Mouse (Mus musculus) embryonic facial prominence, embryonic 12.5 days (tissue): Measurements from ENCODE around the gene Msi1. TPM values are rescaled to one million over a fixed set of nuclear protein-coding genes. Genes with fewer than 3 reads are reported as not detected.

Experiments used
- ATAC-seq: fragments of 200-750 bp; cut with Nextera tagmentation; 2 replicates; pipeline ENCODE4 v1.8.0; 2017; ENCODE audit not compliant: insufficient number of reproducible peaks, insufficient read depth, low FRiP score, low TSS enrichment
- H3K27ac ChIP-seq: fragments of 300-500 bp; sonication (generic); 2 replicates; pipeline ENCODE4 v1.5.1; 2016; ENCODE audit warnings: mild to moderate bottlenecking
- H3K27me3 ChIP-seq: fragments of 300-500 bp; sonication (generic); 2 replicates; pipeline ENCODE4 v1.6.1; 2016; ENCODE audit warnings: mild to moderate bottlenecking, moderate library complexity
- H3K36me3 ChIP-seq: fragments of 300-500 bp; sonication (generic); 2 replicates; pipeline ENCODE4 v1.6.1; 2016; ENCODE audit warnings: mild to moderate bottlenecking
- H3K4me1 ChIP-seq: fragments of 300-500 bp; sonication (generic); 2 replicates; pipeline ENCODE4 v1.6.1; 2016
- H3K4me2 ChIP-seq: fragments of 300-500 bp; sonication (generic); replicated peaks from 2 replicates; pipeline ENCODE4 v1.6.1; 2016; ENCODE audit warnings: mild to moderate bottlenecking, moderate library complexity
- H3K4me3 ChIP-seq: fragments of 300-500 bp; sonication (generic); 2 replicates; pipeline ENCODE4 v1.5.1; 2016; ENCODE audit warnings: mild to moderate bottlenecking
- H3K9ac ChIP-seq: fragments of 300-500 bp; sonication (generic); 2 replicates; pipeline ENCODE4 v1.6.1; 2016; ENCODE audit warnings: mild to moderate bottlenecking, moderate library complexity
- H3K9me3 ChIP-seq: fragments of 300-500 bp; sonication (generic); 2 replicates; pipeline ENCODE4 v1.6.1; 2016; ENCODE audit warnings: mild to moderate bottlenecking, moderate library complexity
- WGBS: fragments of 180-500 bp; shearing (Covaris S2); methylation state at CpG from one replicate; pipeline ENCODE4 v1.1.7; 2016; 5-methylcytosine and 5-hydroxymethylcytosine counted together
- polyA plus RNA-seq: library from polyadenylated mRNA; unstranded; fragments of >200 nt; fragmentation: Nextera tagmentation; extraction: Ambion mirVana; gene quantifications from 2 replicates; pipeline ENCODE4 v1.2.1, GENCODE M21; 2016

Gene Msi1
- polyA plus RNA-seq, 1 experiment from 2014 or later, result 40.2 TPM

DNA sequence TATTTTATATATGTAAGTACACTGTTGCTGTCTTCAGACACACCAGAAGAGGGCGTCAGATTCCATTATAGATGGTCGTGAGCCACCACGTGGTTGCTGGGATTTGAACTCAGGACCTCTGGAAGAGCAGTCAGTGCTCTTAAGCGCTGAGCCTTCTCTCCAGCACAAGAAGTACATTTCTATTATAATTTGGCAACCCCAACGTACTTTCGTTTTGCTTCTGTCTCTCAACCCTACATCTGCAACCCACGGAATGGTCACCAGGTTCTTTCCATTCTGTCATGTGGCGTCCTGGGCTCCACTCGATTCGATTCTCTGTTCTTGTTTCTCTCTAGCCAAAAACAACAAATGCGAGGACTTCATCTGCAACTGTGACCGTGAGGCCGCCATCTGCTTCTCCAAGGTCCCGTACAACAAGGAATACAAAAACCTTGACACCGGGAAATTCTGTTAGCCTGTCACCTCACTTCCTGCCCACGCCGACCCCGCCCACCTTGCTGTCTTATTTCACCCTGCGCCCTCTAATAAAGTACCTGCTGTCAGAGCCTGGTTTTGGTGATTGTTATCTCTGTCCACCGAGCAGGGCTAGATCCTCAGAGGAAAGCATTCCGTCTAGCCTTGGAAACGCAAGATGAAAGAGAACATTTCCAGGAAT lies 44.9 kb downstream of the Msi1 start:
- no peak overlapping the region for H3K27ac ChIP-seq
- no peak for ATAC-seq
- H3K4me3 ChIP-seq, result no peak overlapping the region
- 71% methylated on average over 22 of the region's 22 CpGs for WGBS
- no peaks in the 10 kb centered on the region for H3K36me3 ChIP-seq
- H3K9me3 ChIP-seq, result no peaks in the 10 kb centered on the region
- H3K27me3 ChIP-seq, result no peaks in the 10 kb centered on the region
- no peak overlapping the region for H3K9ac ChIP-seq
- 0 out of 2 replicates have a peak, but pooled peaks cover 4% of the 10 kb centered on the region for H3K4me1 ChIP-seq
- no peak overlapping the region for H3K4me2 ChIP-seq

DNA sequence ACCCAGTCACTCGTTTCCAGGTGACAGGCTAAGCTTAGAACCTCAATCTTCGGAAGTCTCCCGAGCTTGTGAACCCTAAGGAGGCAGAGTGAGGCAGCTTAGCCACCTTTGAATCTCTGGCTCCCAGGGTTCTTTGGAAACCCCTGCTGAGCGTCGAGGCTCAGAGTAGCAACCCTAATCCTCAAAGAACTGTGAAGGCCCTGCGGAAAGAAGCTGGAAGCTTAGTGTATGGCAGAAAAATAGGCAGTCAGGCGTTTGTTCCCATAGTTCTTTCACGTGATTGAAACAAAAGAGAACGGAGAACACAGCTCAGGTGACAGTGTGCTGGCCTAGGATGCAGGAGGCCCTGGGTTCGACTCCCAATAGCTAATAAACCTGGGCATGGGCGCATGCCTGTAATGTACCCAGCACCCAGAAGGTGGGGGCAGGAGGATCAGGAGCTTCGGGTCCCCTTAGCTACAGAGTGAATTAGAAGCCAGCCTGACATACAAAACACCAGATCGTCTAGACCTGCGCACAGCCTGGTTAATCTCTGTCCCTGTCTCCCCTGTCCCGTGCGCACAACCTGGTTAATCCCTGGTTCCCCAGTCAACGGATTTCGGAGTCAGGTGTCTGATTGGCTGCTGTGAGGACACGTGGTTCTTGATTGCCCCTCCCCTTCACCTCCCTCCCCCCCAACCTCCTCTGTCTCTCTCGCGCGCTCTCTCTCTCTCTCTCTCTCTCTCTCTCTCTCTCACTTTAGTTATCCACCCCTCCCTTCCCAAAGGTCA lies 46.1 kb downstream of the Msi1 start:
- 0 out of 2 replicates have a peak, but pooled peaks have one; percentile 19 for ATAC-seq
- 10% methylated on average over 22 of the region's 22 CpGs for WGBS
- H3K36me3 ChIP-seq, result no peaks in the 10 kb centered on the region
- H3K27ac ChIP-seq, result peak overlapping the region; percentile 7; the same call in 1 of the 2 replicates
- peaks cover 6% of the 10 kb centered on the region for H3K27me3 ChIP-seq
- no peaks in the 10 kb centered on the region for H3K9me3 ChIP-seq
- 0 out of 2 replicates have a peak, but pooled peaks cover 4% of the 10 kb centered on the region for H3K4me1 ChIP-seq
- H3K9ac ChIP-seq, result peak overlapping the region; percentile 36; the same call in 1 of the 2 replicates
- peak overlapping the region; percentile 55 for H3K4me2 ChIP-seq
- H3K4me3 ChIP-seq, result peak overlapping the region; percentile 34

DNA sequence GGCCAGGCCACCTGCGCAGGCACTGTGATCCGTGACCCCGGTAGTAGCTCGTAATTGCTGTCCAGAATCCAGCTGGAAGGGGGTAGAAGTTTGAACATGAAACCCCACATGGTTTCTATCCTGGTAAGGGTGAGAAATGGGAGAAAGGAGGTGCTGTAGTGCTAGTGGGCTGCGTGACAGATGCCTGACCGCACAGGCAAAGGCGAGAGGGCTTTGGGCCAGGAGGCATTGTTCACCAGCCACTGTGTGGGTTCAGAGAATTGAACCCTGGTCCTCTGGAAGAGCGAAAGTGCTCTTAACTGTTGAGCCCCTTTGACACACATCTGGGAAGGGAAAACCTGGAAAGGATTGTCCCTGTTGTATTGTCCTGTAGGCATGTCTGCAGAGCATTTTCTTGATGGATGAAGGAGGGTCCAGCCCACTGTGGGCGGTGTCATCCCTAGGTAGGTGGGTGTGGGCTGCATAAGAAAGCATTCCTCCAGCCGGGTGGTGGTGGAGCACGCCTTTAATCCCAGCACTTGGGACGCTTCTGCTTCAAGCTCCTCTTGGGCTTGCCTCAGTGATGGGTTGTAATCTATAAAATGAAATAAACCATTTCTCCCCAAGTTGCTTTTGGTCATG lies 46.8 kb downstream of the Msi1 start:
- no peaks in the 10 kb centered on the region for H3K36me3 ChIP-seq
- peak; percentile 38; the same call in 1 of the 2 replicates for ATAC-seq
- H3K9ac ChIP-seq, result peak overlapping the region; percentile 36; the same call in 1 of the 2 replicates
- WGBS, result 33% methylated on average over 12 of the region's 12 CpGs
- 0 out of 2 replicates have a peak, but pooled peaks cover 4% of the 10 kb centered on the region for H3K4me1 ChIP-seq
- H3K27me3 ChIP-seq, result peaks cover 11% of the 10 kb centered on the region
- peak overlapping the region; percentile 55 for H3K4me2 ChIP-seq
- peak overlapping the region; percentile 34 for H3K4me3 ChIP-seq
- H3K27ac ChIP-seq, result peak overlapping the region; percentile 7; the same call in 1 of the 2 replicates
- no peaks in the 10 kb centered on the region for H3K9me3 ChIP-seq

DNA sequence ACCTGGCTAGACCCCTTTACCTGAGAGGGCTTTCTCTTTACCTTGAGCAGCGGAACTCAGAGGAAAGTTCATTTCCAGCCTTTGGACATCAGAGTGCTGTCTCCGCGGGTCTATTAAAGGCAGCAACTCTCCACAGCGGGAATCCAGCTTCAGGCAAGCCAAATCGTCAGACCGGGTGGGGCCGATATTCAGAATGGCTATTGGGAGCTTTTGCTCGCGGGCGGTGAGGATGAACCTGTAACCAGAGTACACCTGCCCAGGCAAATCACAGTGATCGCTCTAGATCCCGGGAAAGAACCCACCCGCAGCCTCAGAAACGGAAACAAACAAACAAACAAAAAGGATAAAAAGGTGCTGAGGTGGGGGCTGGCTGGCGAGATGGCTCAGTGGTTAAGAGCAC lies 50.2 kb downstream of the Msi1 start:
- Histone ChIP-seq H3K27ac (no peak overlapping the region), H3K4me1 (peaks cover 14% of the 10 kb centered on the region), H3K36me3 (no peaks in the 10 kb centered on the region), H3K4me2 (no peak overlapping the region), H3K9me3 (no peaks in the 10 kb centered on the region), H3K4me3 (no peak overlapping the region), H3K9ac (no peak overlapping the region), H3K27me3 (peaks cover 23% of the 10 kb centered on the region)
- no peak for ATAC-seq
- 32% methylated on average over 15 of the region's 15 CpGs for WGBS

DNA sequence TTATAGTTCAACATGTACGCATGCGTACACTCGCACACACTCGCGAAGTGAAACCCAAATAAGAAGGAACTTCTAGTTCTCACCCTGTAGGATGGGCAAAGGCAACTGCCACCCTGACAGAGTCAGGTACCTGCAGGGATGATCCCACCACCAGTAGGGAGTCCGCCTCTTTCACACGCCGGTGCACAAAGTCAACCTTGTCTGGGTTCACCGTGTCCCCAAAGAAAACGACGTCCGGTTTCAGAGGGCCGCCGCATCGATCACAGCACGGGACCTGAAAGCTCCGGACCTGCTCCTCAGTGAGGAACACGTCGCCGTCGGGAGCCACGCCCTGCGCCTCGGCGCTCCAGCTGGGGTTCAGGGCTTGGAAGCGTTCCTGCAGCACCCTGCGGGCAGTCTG lies 50.7 kb downstream of the Msi1 start:
- Histone ChIP-seq H3K4me3 (no peak overlapping the region), H3K36me3 (no peaks in the 10 kb centered on the region), H3K27ac (no peak overlapping the region), H3K9me3 (no peaks in the 10 kb centered on the region), H3K4me1 (peaks cover 16% of the 10 kb centered on the region), H3K27me3 (peaks cover 23% of the 10 kb centered on the region), H3K9ac (no peak overlapping the region), H3K4me2 (peak overlapping the region; percentile 39)
- no peak for ATAC-seq
- WGBS, result 13% methylated on average over 27 of the region's 27 CpGs

DNA sequence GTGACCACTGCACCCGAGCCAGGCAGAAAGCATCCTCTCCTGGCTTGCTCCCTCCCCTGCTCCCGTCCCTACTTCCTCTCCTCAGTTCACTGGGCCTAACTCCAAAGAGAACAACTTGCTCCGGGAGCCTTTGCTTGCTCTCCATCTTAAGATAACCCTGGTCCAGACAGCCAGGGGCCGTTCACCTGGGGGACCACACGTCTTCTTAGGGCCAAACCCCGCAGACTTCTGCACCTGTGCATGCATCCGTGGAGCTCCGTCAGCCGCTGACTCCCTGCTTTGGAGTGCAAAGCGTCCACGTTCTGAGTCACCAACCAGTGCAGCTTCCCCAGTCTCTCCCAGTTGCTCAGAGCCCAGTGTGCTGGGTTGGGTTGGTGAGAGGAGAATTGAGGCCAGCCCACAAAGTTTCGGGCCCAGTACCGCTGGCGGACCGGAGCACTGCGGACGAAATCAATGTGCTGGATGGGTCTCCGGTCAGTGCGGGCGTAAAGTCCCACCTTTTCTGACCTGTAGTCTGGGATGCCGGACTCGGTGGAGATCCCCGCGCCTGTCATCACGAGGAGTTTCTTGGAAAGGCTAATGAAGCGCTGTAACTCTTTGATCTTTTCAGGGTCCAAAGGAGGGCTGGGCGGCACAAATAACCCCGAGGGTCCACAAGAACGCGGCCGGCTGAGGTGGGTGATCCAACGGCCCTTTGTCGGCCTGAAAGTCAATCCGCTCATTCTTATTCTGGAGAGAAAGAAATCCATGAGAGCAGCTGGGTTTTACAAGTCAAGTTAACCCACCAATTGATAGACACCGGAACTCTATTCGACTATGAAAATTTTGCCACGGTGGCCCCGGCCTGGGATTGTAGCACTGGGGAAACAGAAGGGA lies 53.2 kb downstream of the Msi1 start:
- Histone ChIP-seq H3K4me3 (peak overlapping the region; percentile 9; the same call in 1 of the 2 replicates), H3K9ac (peak overlapping the region; percentile 9; the same call in 1 of the 2 replicates), H3K4me2 (peak overlapping the region; percentile 36), H3K4me1 (peaks cover 12% of the 10 kb centered on the region), H3K36me3 (no peaks in the 10 kb centered on the region), H3K9me3 (no peaks in the 10 kb centered on the region), H3K27ac (no peak overlapping the region), H3K27me3 (peaks cover 23% of the 10 kb centered on the region)
- 28% methylated on average over 38 of the region's 38 CpGs for WGBS
- ATAC-seq, result no peak

DNA sequence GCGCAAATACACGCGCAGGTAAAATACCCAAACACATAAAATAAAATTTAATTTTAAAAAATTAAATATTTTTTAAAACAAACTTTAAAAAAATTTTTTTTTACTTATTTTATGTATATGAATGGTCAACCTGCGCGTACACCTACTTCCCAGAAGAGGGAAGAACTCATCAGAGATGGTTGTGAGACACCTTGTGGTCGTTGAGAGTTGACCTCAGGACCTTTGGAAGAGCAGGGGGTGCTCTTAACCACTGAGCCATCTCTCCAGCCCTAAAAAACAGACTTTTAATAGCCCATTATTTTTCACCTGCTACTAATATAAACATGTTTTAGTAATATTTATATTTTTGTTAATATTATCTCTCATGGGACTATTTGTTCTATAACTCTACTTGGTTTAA lies 54.0 kb downstream of the Msi1 start:
- no peak overlapping the region for H3K4me2 ChIP-seq
- no peak for ATAC-seq
- no peak overlapping the region for H3K4me3 ChIP-seq

DNA sequence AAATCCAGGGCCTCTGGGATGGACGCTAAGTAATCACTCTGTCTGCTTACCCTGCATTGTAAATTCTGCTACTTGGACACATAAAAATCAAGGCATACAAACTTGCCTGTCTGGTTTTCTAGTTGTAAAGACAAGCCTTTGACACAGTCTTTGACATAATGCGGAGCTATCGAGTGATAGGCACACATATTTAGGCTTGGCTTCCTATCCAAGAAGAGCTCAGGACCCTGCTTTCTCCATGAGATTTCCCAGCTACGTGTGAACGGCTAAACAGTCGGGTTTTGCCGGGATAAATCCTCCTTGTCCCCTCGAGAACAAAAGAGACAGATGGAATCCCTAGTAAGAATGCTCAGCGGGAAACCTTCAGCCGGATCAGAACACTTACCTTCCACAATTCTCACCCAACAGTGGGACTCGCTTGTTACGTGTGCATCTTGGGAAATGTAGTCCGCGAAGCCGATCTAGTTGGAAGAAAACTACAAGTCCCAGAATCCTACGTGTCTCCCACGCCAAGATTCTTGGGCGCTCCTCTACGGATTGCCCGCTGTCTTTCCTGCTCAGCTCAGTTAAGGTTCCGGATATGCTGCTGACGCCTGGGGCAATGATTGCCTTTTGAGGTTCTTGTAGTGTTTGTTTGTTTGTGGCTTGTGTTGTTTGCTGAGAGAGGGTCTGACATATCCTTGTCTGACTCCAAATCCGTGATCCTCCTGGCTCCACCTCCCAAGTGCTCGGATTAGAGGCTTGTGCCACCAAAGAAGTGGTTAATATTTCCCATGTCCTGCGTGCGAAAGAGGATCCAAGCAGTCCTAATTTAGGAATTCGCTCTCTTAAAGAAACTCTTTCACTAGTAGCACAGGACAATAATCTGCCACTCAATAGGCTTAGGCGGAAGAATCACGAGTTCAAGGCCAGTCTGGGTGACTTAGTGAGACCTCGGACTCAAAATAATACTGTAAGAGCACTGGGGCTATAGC lies 54.8 kb downstream of the Msi1 start, which contains the start of gene Sirt4:
Sirt4 (minus strand) TSS at position 779 of the 974 bp plus-strand sequence.
- Histone ChIP-seq H3K27me3 (peaks cover 23% of the 10 kb centered on the region), H3K9ac (peak within 1 kb of the TSS; percentile 58), H3K4me1 (peaks cover 12% of the 10 kb centered on the region), H3K36me3 (no peaks in the 10 kb centered on the region), H3K4me3 (peak within 1 kb of the TSS; percentile 46), H3K4me2 (peak within 1 kb of the TSS; percentile 65), H3K27ac (peak within 1 kb of the TSS; percentile 72), H3K9me3 (no peaks in the 10 kb centered on the region)
- 8% methylated on average over 30 of the region's 30 CpGs for WGBS
- peak; percentile 85 for ATAC-seq

More for the DNA sequence above, 54.0 kb downstream of the Msi1 start:
- Histone ChIP-seq H3K36me3 (no peaks in the 10 kb centered on the region), H3K4me1 (peaks cover 12% of the 10 kb centered on the region), H3K9me3 (no peaks in the 10 kb centered on the region), H3K27me3 (peaks cover 23% of the 10 kb centered on the region), H3K27ac (no peak overlapping the region), H3K9ac (no peak overlapping the region)
- 25% methylated on average over 6 of the region's 6 CpGs for WGBS

DNA sequence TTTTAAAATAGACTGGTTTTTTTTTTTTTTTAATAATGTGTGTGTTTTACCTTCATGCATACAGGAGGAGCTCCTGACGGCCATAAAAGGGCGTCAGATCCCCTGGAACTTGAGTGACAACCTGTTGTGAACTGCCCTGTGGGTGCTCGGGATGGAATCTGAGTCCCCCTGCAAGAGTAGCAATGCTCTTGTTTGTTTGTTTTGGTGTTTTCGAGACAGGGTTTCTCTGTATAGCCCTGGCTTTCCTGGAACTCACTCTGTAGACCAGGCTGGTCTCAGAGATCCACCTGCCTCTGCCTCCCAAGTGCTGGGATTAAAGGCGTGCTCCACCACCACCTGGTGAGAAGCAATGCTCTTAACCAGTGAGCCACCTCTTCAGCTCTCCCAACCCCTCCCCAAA lies 55.6 kb downstream of the Msi1 start:
- peaks cover 12% of the 10 kb centered on the region for H3K4me1 ChIP-seq
- peaks cover 23% of the 10 kb centered on the region for H3K27me3 ChIP-seq
- peak overlapping the region; percentile 46 for H3K4me3 ChIP-seq
- no peak for ATAC-seq
- H3K27ac ChIP-seq, result peak overlapping the region; percentile 72; the same call in 1 of the 2 replicates
- H3K4me2 ChIP-seq, result peak overlapping the region; percentile 65
- 72% methylated on average over 5 of the region's 5 CpGs for WGBS
- H3K9ac ChIP-seq, result peak overlapping the region; percentile 58; the same call in 1 of the 2 replicates
- no peaks in the 10 kb centered on the region for H3K36me3 ChIP-seq
- H3K9me3 ChIP-seq, result no peaks in the 10 kb centered on the region
